Mouse (Mus musculus): ENCODE results near the gene Prss21. TPM values are rescaled to one million over a fixed set of nuclear protein-coding genes. Genes with fewer than 3 reads are reported as not detected.

Prss21 gene
- polyA plus RNA-seq (2014; fragmentation: Illumina TruSeq; extraction: RNeasy Lipid Tissue Mini Kit (QIAGEN cat#74804); ENCODE audit: low read depth, low replicate concordance) = not detected

DNA sequence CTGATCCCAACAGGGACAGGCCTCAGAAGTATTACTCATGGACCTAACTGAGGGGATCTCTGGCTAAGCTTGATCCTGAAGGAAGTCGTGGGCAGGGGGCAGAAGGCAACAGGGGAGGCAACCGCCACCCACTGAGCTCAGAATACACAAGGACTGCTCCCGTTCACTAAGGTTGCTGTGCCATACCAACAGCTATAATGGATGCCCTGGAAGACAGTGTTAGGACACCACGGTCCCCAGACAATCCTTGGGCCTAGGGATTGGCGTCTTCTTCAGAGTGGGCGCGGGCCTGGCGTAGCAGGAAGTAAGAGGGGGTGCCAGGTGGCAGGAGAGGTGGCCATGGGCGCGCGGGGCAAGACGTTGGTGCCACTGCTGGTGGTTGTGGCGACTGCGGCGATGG, at the start of gene Prss21:
Gene Prss21, plus strand, starts transcription at position 301 of the 400 bp plus-strand sequence.

DNA sequence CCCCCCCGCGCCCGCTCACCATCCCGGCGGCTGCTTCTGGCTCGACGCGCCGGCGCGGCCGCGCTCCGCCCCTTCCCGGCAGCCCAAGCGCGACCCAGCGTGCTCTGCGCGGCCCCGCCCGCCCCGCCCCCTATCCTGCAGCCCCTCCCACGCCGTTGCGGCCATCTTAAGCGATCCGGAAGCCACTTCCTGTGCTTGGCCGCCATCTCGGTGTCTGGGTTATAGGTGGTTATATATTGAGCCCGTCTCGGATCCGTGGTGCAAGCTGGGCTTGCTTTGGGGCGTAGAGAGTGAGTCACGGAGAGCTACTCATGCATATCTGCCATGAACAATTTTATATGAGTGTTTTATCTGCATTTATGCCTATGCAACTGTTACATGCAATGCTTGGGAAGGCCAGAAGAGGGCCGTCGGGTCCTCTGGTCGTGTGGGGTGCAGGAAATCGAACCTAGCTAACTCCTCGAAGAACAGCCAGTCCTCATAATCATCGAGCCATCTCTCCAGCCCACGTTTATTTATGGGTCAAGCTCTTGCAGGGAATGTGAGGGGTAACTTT, 38.7 kb upstream of the Prss21 start, which contains the start of gene Elob:
Gene Elob, minus strand, starts transcription at position 73 of the 556 bp plus-strand sequence.

DNA sequence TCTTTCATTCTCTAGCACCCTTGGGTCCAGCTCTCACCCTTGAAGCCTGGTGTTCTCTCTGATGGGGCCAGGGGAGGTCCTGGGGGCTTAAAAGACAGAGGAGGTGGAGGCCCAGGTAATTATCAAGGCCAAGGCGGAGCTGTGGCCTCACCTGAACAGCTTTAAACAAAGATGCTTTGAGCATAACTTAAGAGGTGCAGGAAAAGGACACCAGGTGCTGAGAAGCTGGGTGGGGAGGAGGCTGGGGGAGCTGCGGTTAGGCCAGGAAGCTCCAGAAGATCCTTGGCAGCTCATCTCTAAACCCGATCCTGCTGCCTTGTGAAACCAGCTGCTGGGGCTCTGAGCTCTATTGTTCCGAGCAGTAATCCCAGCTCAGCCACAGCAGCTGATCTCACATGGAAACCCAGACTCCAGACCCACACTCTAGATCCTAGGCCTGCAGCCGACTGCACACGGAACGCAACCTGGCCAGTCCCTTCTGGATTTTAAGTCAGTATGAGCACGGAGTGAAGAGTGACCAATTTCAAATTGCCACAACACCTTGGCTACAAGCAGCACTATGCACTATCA, 31.8 kb upstream of the Prss21 start, which contains the start of gene Prss33:
Gene Prss33, minus strand, starts transcription at position 51 of the 570 bp plus-strand sequence.

DNA sequence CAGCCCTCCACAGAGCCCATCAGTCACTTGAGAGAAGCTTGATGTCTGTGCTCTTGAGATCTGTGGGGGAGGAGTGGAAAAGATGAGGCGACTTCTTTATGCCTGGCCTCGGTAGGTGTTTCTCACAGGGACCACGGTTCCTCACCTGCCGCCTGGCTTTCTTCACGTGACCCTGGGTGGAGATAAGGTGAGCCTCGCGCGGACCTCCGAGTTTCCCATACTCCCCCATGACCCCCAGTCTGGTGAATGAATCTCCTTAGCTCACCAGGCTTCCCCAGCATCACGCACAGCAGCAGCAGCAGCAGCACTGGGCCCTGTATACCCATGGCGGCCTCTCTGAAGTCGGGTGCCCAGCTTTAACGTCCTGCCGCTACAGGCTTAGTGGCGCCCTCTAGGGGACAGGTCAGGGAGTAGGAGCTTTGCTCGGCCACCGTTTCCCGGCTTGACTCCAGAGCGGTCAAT, 24.0 kb upstream of the Prss21 start, which contains the start of the genes Prss32 and Prss41:
Gene Prss32, plus strand, starts transcription at position 44 of the 462 bp plus-strand sequence.
Gene Prss41, minus strand, starts transcription at position 361 of the 462 bp plus-strand sequence.

DNA sequence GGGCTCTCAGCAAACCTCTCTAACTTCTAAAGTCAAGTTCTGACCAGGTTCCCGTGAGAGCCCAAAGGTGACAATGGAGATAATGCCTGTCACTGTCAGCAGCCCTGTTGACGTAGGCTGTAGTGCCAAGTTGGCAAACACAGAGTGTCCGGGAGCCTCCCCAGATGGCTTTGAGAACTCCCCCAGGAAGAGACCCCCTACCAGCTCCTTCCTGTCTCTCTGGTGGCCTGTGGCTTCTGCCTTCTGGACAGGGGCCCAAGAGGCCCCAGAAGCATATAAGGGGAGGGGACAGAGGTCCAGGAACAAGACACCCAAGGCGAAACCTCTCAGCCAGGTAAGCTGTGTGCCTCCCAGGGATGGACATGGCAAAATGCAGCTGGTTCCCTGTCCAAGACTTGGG, 12.7 kb downstream of the Prss21 start, which contains the start of the genes Dcpp1 and Dcpp2:
Gene Dcpp1, plus strand, starts transcription at position 301 of the 400 bp plus-strand sequence.
Gene Dcpp2, plus strand, starts transcription at position 305 of the 400 bp plus-strand sequence.

DNA sequence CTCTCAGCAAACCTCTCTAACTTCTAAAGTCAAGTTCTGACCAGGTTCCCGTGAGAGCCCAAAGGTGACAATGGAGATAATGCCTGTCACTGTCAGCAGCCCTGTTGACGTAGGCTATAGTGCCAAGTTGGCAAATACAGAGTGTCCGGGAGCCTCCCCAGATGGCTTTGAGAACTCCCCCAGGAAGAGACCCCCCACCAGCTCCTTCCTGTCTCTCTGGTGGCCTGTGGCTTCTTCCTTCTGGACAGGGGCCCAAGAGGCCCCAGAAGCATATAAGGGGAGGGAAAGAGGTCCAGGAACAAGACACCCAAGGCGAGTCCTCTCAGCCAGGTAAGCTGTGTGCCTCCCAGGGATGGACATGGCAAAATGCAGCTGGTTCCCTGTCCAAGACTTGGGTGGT, 49.3 kb downstream of the Prss21 start, which contains the start of gene Dcpp3:
Gene Dcpp3, plus strand, starts transcription at position 301 of the 400 bp plus-strand sequence.

Other genes starting within 250 kb of the Prss21 start
- gene Mmp25, start 222.8 kb upstream of the Prss21 start, polyA plus RNA-seq (2014; fragmentation: Illumina TruSeq; extraction: RNeasy Lipid Tissue Mini Kit (QIAGEN cat#74804); ENCODE audit: low read depth, low replicate concordance) = not detected
- not detected for gene Bicdl2, start 207.6 kb upstream of the Prss21 start, polyA plus RNA-seq (2014; fragmentation: Illumina TruSeq; extraction: RNeasy Lipid Tissue Mini Kit (QIAGEN cat#74804); ENCODE audit: low read depth, low replicate concordance)
- gene Hcfc1r1, start 194.5 kb upstream of the Prss21 start, polyA plus RNA-seq (2014; fragmentation: Illumina TruSeq; extraction: RNeasy Lipid Tissue Mini Kit (QIAGEN cat#74804); ENCODE audit: low read depth, low replicate concordance) = 301 TPM
- 12.5 TPM for gene Thoc6, start 194.2 kb upstream of the Prss21 start, polyA plus RNA-seq (2014; fragmentation: Illumina TruSeq; extraction: RNeasy Lipid Tissue Mini Kit (QIAGEN cat#74804); ENCODE audit: low read depth, low replicate concordance)
- gene Tnfrsf12a, start 190.6 kb upstream of the Prss21 start, polyA plus RNA-seq (2014; fragmentation: Illumina TruSeq; extraction: RNeasy Lipid Tissue Mini Kit (QIAGEN cat#74804); ENCODE audit: low read depth, low replicate concordance) = 75.1 TPM
- not detected for gene Cldn6, start 188.8 kb upstream of the Prss21 start, polyA plus RNA-seq (2014; fragmentation: Illumina TruSeq; extraction: RNeasy Lipid Tissue Mini Kit (QIAGEN cat#74804); ENCODE audit: low read depth, low replicate concordance)
- gene Cldn9, start 184.0 kb upstream of the Prss21 start, polyA plus RNA-seq (2014; fragmentation: Illumina TruSeq; extraction: RNeasy Lipid Tissue Mini Kit (QIAGEN cat#74804); ENCODE audit: low read depth, low replicate concordance) = not detected
- not detected for gene 1520401A03Rik, start 145.3 kb upstream of the Prss21 start, polyA plus RNA-seq (2014; fragmentation: Illumina TruSeq; extraction: RNeasy Lipid Tissue Mini Kit (QIAGEN cat#74804); ENCODE audit: low read depth, low replicate concordance)
- gene Pkmyt1, start 141.7 kb upstream of the Prss21 start, polyA plus RNA-seq (2014; fragmentation: Illumina TruSeq; extraction: RNeasy Lipid Tissue Mini Kit (QIAGEN cat#74804); ENCODE audit: low read depth, low replicate concordance) = 2.4 TPM
- 21.4 TPM for gene Paqr4, start 127.2 kb upstream of the Prss21 start, polyA plus RNA-seq (2014; fragmentation: Illumina TruSeq; extraction: RNeasy Lipid Tissue Mini Kit (QIAGEN cat#74804); ENCODE audit: low read depth, low replicate concordance)
- gene Kremen2, start 122.2 kb upstream of the Prss21 start, polyA plus RNA-seq (2014; fragmentation: Illumina TruSeq; extraction: RNeasy Lipid Tissue Mini Kit (QIAGEN cat#74804); ENCODE audit: low read depth, low replicate concordance) = 0.34 TPM
- 40.5 TPM for gene Flywch1, start 96.5 kb upstream of the Prss21 start, polyA plus RNA-seq (2014; fragmentation: Illumina TruSeq; extraction: RNeasy Lipid Tissue Mini Kit (QIAGEN cat#74804); ENCODE audit: low read depth, low replicate concordance)
- gene Flywch2, start 82.0 kb upstream of the Prss21 start, polyA plus RNA-seq (2014; fragmentation: Illumina TruSeq; extraction: RNeasy Lipid Tissue Mini Kit (QIAGEN cat#74804); ENCODE audit: low read depth, low replicate concordance) = 1.3 TPM
- gene Srrm2, start 77.5 kb upstream of the Prss21 start, polyA plus RNA-seq (2014; fragmentation: Illumina TruSeq; extraction: RNeasy Lipid Tissue Mini Kit (QIAGEN cat#74804); ENCODE audit: low read depth, low replicate concordance) = 201 TPM
- 390 TPM for gene Elob, start 38.9 kb upstream of the Prss21 start, polyA plus RNA-seq (2014; fragmentation: Illumina TruSeq; extraction: RNeasy Lipid Tissue Mini Kit (QIAGEN cat#74804); ENCODE audit: low read depth, low replicate concordance)
- gene Prss33, start 32.0 kb upstream of the Prss21 start, polyA plus RNA-seq (2014; fragmentation: Illumina TruSeq; extraction: RNeasy Lipid Tissue Mini Kit (QIAGEN cat#74804); ENCODE audit: low read depth, low replicate concordance) = not detected
- not detected for gene Prss32, start 24.2 kb upstream of the Prss21 start, polyA plus RNA-seq (2014; fragmentation: Illumina TruSeq; extraction: RNeasy Lipid Tissue Mini Kit (QIAGEN cat#74804); ENCODE audit: low read depth, low replicate concordance)
- gene Prss41, start 23.9 kb upstream of the Prss21 start, polyA plus RNA-seq (2014; fragmentation: Illumina TruSeq; extraction: RNeasy Lipid Tissue Mini Kit (QIAGEN cat#74804); ENCODE audit: low read depth, low replicate concordance) = not detected
- gene Dcpp1, start 12.8 kb downstream of the Prss21 start, polyA plus RNA-seq (2014; fragmentation: Illumina TruSeq; extraction: RNeasy Lipid Tissue Mini Kit (QIAGEN cat#74804); ENCODE audit: low read depth, low replicate concordance) = not detected
- not detected for gene Dcpp2, start 12.8 kb downstream of the Prss21 start, polyA plus RNA-seq (2014; fragmentation: Illumina TruSeq; extraction: RNeasy Lipid Tissue Mini Kit (QIAGEN cat#74804); ENCODE audit: low read depth, low replicate concordance)
- gene Dcpp3, start 49.4 kb downstream of the Prss21 start, polyA plus RNA-seq (2014; fragmentation: Illumina TruSeq; extraction: RNeasy Lipid Tissue Mini Kit (QIAGEN cat#74804); ENCODE audit: low read depth, low replicate concordance) = not detected
- gene Sbp, start 73.6 kb downstream of the Prss21 start, polyA plus RNA-seq (2014; fragmentation: Illumina TruSeq; extraction: RNeasy Lipid Tissue Mini Kit (QIAGEN cat#74804); ENCODE audit: low read depth, low replicate concordance) = not detected
- gene Sbpl, start 87.2 kb downstream of the Prss21 start, polyA plus RNA-seq (2014; fragmentation: Illumina TruSeq; extraction: RNeasy Lipid Tissue Mini Kit (QIAGEN cat#74804); ENCODE audit: low read depth, low replicate concordance) = not detected
- gene Prss30, start 112.5 kb downstream of the Prss21 start, polyA plus RNA-seq (2014; fragmentation: Illumina TruSeq; extraction: RNeasy Lipid Tissue Mini Kit (QIAGEN cat#74804); ENCODE audit: low read depth, low replicate concordance) = not detected
- gene Prss22, start 130.0 kb downstream of the Prss21 start, polyA plus RNA-seq (2014; fragmentation: Illumina TruSeq; extraction: RNeasy Lipid Tissue Mini Kit (QIAGEN cat#74804); ENCODE audit: low read depth, low replicate concordance) = not detected
- not detected for gene Prss27, start 170.1 kb downstream of the Prss21 start, polyA plus RNA-seq (2014; fragmentation: Illumina TruSeq; extraction: RNeasy Lipid Tissue Mini Kit (QIAGEN cat#74804); ENCODE audit: low read depth, low replicate concordance)
- 9.1 TPM for gene Kctd5, start 205.4 kb downstream of the Prss21 start, polyA plus RNA-seq (2014; fragmentation: Illumina TruSeq; extraction: RNeasy Lipid Tissue Mini Kit (QIAGEN cat#74804); ENCODE audit: low read depth, low replicate concordance)

All from heart, adult 10 weeks (tissue).